Comparison of ENCODE assay signal across 17 mouse cellular contexts in the genomic region with DNA sequence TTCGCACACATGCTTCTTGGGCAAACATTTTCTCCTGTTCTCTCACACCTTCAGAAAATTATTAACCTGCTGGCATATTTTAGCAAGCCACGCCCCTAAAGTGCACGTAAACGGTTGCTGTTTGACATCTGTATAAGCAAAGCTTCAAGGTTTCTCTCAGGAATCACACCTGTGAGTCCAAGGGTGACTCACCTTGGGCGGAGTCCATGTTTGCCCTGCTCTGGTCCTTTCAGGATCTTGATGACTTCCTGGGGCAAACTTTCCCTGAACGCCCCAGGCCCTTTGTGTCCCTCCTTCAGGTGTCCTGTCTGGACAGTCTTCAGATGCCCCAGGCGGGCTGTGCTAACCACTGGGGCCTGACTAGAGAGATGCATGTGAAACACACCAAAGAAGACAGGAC.
DNase-seq lines count a peak whose midpoint lies in the region; ATAC-seq and TF ChIP-seq lines count a peak whose summit lies in the region.
"Had no signal": no experiment of that assay in that cellular context is flagged by ENCODE, and none has a peak within 500 bp of the region (broad histone marks: within the 10 kb centered on the region; RNA-seq: fewer than 3 reads in every experiment).

No protein-coding gene starts in this region.

- no peak for TF ChIP-seq EP300 in lung, postnatal 0 days (IDR thresholded peaks at IDR 0.05)
- no peak for TF ChIP-seq EP300 in stomach, postnatal 0 days (optimal IDR thresholded peaks at IDR 0.05)

- no peaks in the 10 kb centered on the region for H3K36me3 ChIP-seq in kidney, embryonic 16.5 days (ENCODE audit: insufficient read depth, low read length)
- H3K36me3 ChIP-seq in lung, postnatal 0 days (ENCODE audit: insufficient read depth, low read length), result no peaks in the 10 kb centered on the region
- H3K36me3 ChIP-seq in intestine, postnatal 0 days (ENCODE audit: control insufficient read depth, insufficient read depth), result no peaks in the 10 kb centered on the region
- H3K36me3 ChIP-seq in stomach, postnatal 0 days (ENCODE audit: control insufficient read depth, insufficient read depth, low read length), result no peaks in the 10 kb centered on the region
- H3K36me3 ChIP-seq: embryonic facial prominence, embryonic 10.5 days; forebrain, embryonic 12.5 days; heart, embryonic 13.5 days; midbrain, embryonic 10.5 days had no signal

- peaks cover 17% of the 10 kb centered on the region for H3K4me1 ChIP-seq in kidney, embryonic 16.5 days (ENCODE audit: insufficient read depth, low read length)
- no peaks in the 10 kb centered on the region; the same call in 1 of the 2 replicates for H3K4me1 ChIP-seq in lung, postnatal 0 days (ENCODE audit: insufficient read depth, low read depth, low read length)
- H3K4me1 ChIP-seq in intestine, postnatal 0 days (replicated peaks; ENCODE audit: control insufficient read depth, insufficient read depth, low read length), result 0 out of 2 replicates have a peak, but pooled peaks cover 11% of the 10 kb centered on the region
- peaks cover 6% of the 10 kb centered on the region for H3K4me1 ChIP-seq in stomach, postnatal 0 days (replicated peaks; ENCODE audit: control insufficient read depth, insufficient read depth)
- H3K4me1 ChIP-seq: forebrain, embryonic 12.5 days had no signal

- no peak for ATAC-seq in kidney, embryonic 16.5 days (ENCODE audit: low FRiP score, low TSS enrichment)
- ATAC-seq in lung, postnatal 0 days, result peak; percentile 64
- ATAC-seq in intestine, postnatal 0 days, result peak; percentile 84
- ATAC-seq in stomach, postnatal 0 days (ENCODE audit: low FRiP score, low TSS enrichment), result peak; percentile 92

- H3K9me3 ChIP-seq in kidney, embryonic 16.5 days (ENCODE audit: low read length), result no peaks in the 10 kb centered on the region
- no peaks in the 10 kb centered on the region for H3K9me3 ChIP-seq in lung, postnatal 0 days (ENCODE audit: low read length)
- no peaks in the 10 kb centered on the region for H3K9me3 ChIP-seq in intestine, postnatal 0 days (ENCODE audit: control insufficient read depth)
- H3K9me3 ChIP-seq in stomach, postnatal 0 days (ENCODE audit: control insufficient read depth, low read length), result no peaks in the 10 kb centered on the region
- H3K9me3 ChIP-seq: embryonic facial prominence, embryonic 10.5 days; forebrain, embryonic 12.5 days; heart, embryonic 13.5 days; midbrain, embryonic 10.5 days had no signal

- H3K4me3 ChIP-seq in kidney, embryonic 16.5 days (ENCODE audit: low read length), result no peak overlapping the region
- no peak overlapping the region for H3K4me3 ChIP-seq in lung, postnatal 0 days (ENCODE audit: low read depth, low read length)
- no peak overlapping the region for H3K4me3 ChIP-seq in intestine, postnatal 0 days (ENCODE audit: low read depth, low read length)
- H3K4me3 ChIP-seq in stomach, postnatal 0 days (ENCODE audit: low read depth, low read length), result no peak overlapping the region
- H3K4me3 ChIP-seq: embryonic facial prominence, embryonic 10.5 days; forebrain, embryonic 12.5 days; gastrocnemius, adult 2 months; heart, embryonic 13.5 days; midbrain, embryonic 10.5 days had no signal

- no peaks in the 10 kb centered on the region for H3K27me3 ChIP-seq in kidney, embryonic 16.5 days (ENCODE audit: insufficient read depth, low read length)
- H3K27me3 ChIP-seq in lung, postnatal 0 days (replicated peaks; ENCODE audit: insufficient read depth, low read length), result no peaks in the 10 kb centered on the region
- no peaks in the 10 kb centered on the region for H3K27me3 ChIP-seq in intestine, postnatal 0 days (replicated peaks; ENCODE audit: control insufficient read depth, insufficient read depth, low read length)
- no peaks in the 10 kb centered on the region for H3K27me3 ChIP-seq in stomach, postnatal 0 days (ENCODE audit: control insufficient read depth, insufficient read depth, low read length)
- H3K27me3 ChIP-seq: CH12.LX; forebrain, embryonic 12.5 days; heart, embryonic 13.5 days had no signal

- H3K27ac ChIP-seq in kidney, embryonic 16.5 days (ENCODE audit: low read length), result no peak overlapping the region
- no peak overlapping the region for H3K27ac ChIP-seq in lung, postnatal 0 days (ENCODE audit: low read length)
- H3K27ac ChIP-seq in intestine, postnatal 0 days (ENCODE audit: low read depth, low read length), result no peak overlapping the region
- H3K27ac ChIP-seq in stomach, postnatal 0 days (replicated peaks), result no peak overlapping the region
- H3K27ac ChIP-seq: embryonic facial prominence, embryonic 10.5 days; forebrain, embryonic 12.5 days; gastrocnemius, adult 2 months; hindbrain, embryonic 14.5 days; liver, embryonic 14.5 days; midbrain, embryonic 10.5 days had no signal

- no peak overlapping the region for H3K4me2 ChIP-seq in kidney, embryonic 16.5 days (replicated peaks; ENCODE audit: low read depth, low read length)
- no peak overlapping the region for H3K4me2 ChIP-seq in lung, postnatal 0 days (replicated peaks; ENCODE audit: low read depth, low read length)
- H3K4me2 ChIP-seq in intestine, postnatal 0 days (replicated peaks; ENCODE audit: low read depth), result no peak overlapping the region
- no peak overlapping the region for H3K4me2 ChIP-seq in stomach, postnatal 0 days (replicated peaks; ENCODE audit: low read depth)
- H3K4me2 ChIP-seq: forebrain, embryonic 12.5 days; heart, embryonic 13.5 days; hindbrain, embryonic 14.5 days had no signal

- no peak for TF ChIP-seq CTCF in lung, postnatal 0 days (IDR thresholded peaks at IDR 0.05)
- TF ChIP-seq CTCF in intestine, postnatal 0 days (IDR thresholded peaks at IDR 0.05; ENCODE audit: low read depth), result no peak
- no peak for TF ChIP-seq CTCF in stomach, postnatal 0 days (IDR thresholded peaks at IDR 0.05; ENCODE audit: low read depth)

- WGBS in kidney, embryonic 16.5 days, result 69% methylated on average over 7 of the region's 7 CpGs
- 50% methylated on average over 7 of the region's 7 CpGs for WGBS in lung, postnatal 0 days
- WGBS in intestine, postnatal 0 days, result 34% methylated on average over 7 of the region's 7 CpGs
- WGBS in stomach, postnatal 0 days, result 55% methylated on average over 7 of the region's 7 CpGs

- peak; percentile 16 for DNase-seq in kidney, adult 18-20 months
- peak; percentile 63 for DNase-seq in lung, postnatal 0 days (ENCODE audit: low spot score)
- no peak for DNase-seq in lung, postnatal 4 days
- DNase-seq in stomach, postnatal 0 days (ENCODE audit: low spot score), result peak; percentile 86
- DNase-seq in heart, adult 9 months (ENCODE audit: low spot score in 2 of 2), result no peak
- DNase-seq in right cerebral cortex, postnatal 4 days, result no peak
- DNase-seq: gastrocnemius, adult 2 months; lung, postnatal 14 days had no signal

- no peak overlapping the region for H3K9ac ChIP-seq in kidney, embryonic 16.5 days (replicated peaks; ENCODE audit: low read length)
- H3K9ac ChIP-seq in lung, postnatal 0 days (replicated peaks; ENCODE audit: low read depth), result no peak overlapping the region
- H3K9ac ChIP-seq in intestine, postnatal 0 days (ENCODE audit: low read depth, low read length), result no peak overlapping the region
- no peak overlapping the region for H3K9ac ChIP-seq in stomach, postnatal 0 days (ENCODE audit: low read length)
- H3K9ac ChIP-seq: forebrain, embryonic 12.5 days; heart, embryonic 13.5 days; hindbrain, embryonic 14.5 days; liver, embryonic 14.5 days had no signal

Comparison
In these comparisons a context has a peak if more than half of its experiments do, and no peak if none do; other contexts are left out.
1. DNase-seq: peak in kidney, adult 18-20 months (single experiment), lung, postnatal 0 days (single experiment) and stomach, postnatal 0 days (single experiment); none in lung, postnatal 4 days (0 of 2), heart, adult 9 months (0 of 2) and right cerebral cortex, postnatal 4 days (single experiment).